Mouse (Mus musculus) thymus, adult 2 months (tissue): ENCODE data around the gene Riox1.

Experiments
- CTCF ChIP-seq: fragments of 200-500 bp; IDR thresholded peaks from 2 replicates; pipeline ENCODE4 v1.5.1; 2012; ENCODE audit warnings: mild to moderate bottlenecking, control low read depth, low read length, moderate library complexity, borderline replicate concordance; ENCODE audit not compliant: control insufficient read depth, poor library complexity, insufficient read depth; ENCODE audit errors: extremely low read depth
- POLR2A ChIP-seq: fragments of 200-500 bp; IDR thresholded peaks from 2 replicates; pipeline ENCODE4 v1.6.1; 2012; ENCODE audit warnings: mild to moderate bottlenecking, low read length, control low read depth, moderate library complexity; ENCODE audit not compliant: control insufficient read depth, poor library complexity, insufficient read depth; ENCODE audit errors: extremely low read depth

GRCm38 (mm10) chr12:84000418-84000817 is 50.0 kb downstream of the Riox1 start:
- no peak for TF ChIP-seq CTCF
- TF ChIP-seq POLR2A: no peak
